Mouse (Mus musculus) heart, postnatal 25 days (tissue): ENCODE measurements at regions not wholly inside any gene's neighbourhood (a gene's known extent, or its start where the extent isn't known, plus 50 kb on each side); places are given as distances from the start of the nearest gene placed in this dataset.

Experiments used
- DNase-seq: peaks from one replicate; pipeline ENCODE4 v3.0.0; 2022; ENCODE audit warnings: low spot score
- intact Hi-C: fragments of 180-260 bp; cut with DNase I; formaldehyde crosslinking; loops from one replicate; pipeline ENCODE4 v1.15.1; 2025

GRCm38 (mm10) chr14:76700796-76701195 lies 144.1 kb upstream of the Serp2 start:
- no peak for DNase-seq
- intact Hi-C loops: no loop called here

GRCm38 (mm10) chr14:76700190-76700589 lies 143.5 kb upstream of the Serp2 start:
- DNase-seq: no peak
- intact Hi-C loops: no loop called here

- intact Hi-C loops: loop anchor here (5.0 kb wide), 1 partner anchor 197 kb away; no protein-coding TSS in a partner anchor
- no peak for DNase-seq
Observed at GRCm38 (mm10) chr14:76698718-76699402, 142.2 kb upstream of the Serp2 start.

- intact Hi-C loops: loop anchor here (5.0 kb wide), 1 partner anchor 194 kb away; no protein-coding TSS in a partner anchor
- no peak for DNase-seq
Observed at GRCm38 (mm10) chr14:76696729-76697128, 140.0 kb upstream of the Serp2 start.

GRCm38 (mm10) chr14:76695691-76696355 lies 139.1 kb upstream of the Serp2 start:
- intact Hi-C loops: loop anchor here (5.0 kb wide), 1 partner anchor 194 kb away; no protein-coding TSS in a partner anchor

GRCm38 (mm10) chr14:76694894-76695293 lies 138.2 kb upstream of the Serp2 start:
- no peak for DNase-seq
- intact Hi-C loops: loop anchor here (5.0 kb wide), 2 partner anchors 122 to 193 kb away; no protein-coding TSS in a partner anchor

More at GRCm38 (mm10) chr14:76695691-76696355, 139.1 kb upstream of the Serp2 start:
- no peak for DNase-seq

GRCm38 (mm10) chr14:76693351-76694317 lies 136.9 kb upstream of the Serp2 start:
- DNase-seq: peak; percentile 58
- intact Hi-C loops: loop anchor here (5.0 kb wide), 1 partner anchor 124 kb away; no protein-coding TSS in a partner anchor

- intact Hi-C loops: no loop called here
- no peak for DNase-seq
Observed at GRCm38 (mm10) chr14:76687971-76688407, 131.3 kb upstream of the Serp2 start.

GRCm38 (mm10) chr14:76686762-76687453 lies 130.2 kb upstream of the Serp2 start:
- DNase-seq: no peak
- intact Hi-C loops: no loop called here

GRCm38 (mm10) chr14:76685830-76686761 lies 129.4 kb upstream of the Serp2 start:
- intact Hi-C loops: no loop called here
- no peak for DNase-seq

- DNase-seq: no peak
- intact Hi-C loops: loop anchor here (5.0 kb wide), 2 partner anchors 38 to 193 kb away; no protein-coding TSS in a partner anchor
Observed at GRCm38 (mm10) chr14:76684327-76684726, 127.6 kb upstream of the Serp2 start.

GRCm38 (mm10) chr14:76681581-76682377 lies 125.1 kb upstream of the Serp2 start:
- DNase-seq: peak; percentile 63
- intact Hi-C loops: loop anchor here (5.0 kb wide), 2 partner anchors 41 to 196 kb away; no protein-coding TSS in a partner anchor

- intact Hi-C loops: no loop called here
Observed at GRCm38 (mm10) chr14:76678512-76679134, 121.9 kb upstream of the Serp2 start.

GRCm38 (mm10) chr14:76674949-76675348 lies 118.3 kb upstream of the Serp2 start:
- intact Hi-C loops: loop anchor here (5.0 kb wide), 3 partner anchors 43 to 168 kb away; no protein-coding TSS in a partner anchor
- no peak for DNase-seq

More at GRCm38 (mm10) chr14:76678512-76679134, 121.9 kb upstream of the Serp2 start:
- peak; percentile 31 for DNase-seq

- no peak for DNase-seq
- intact Hi-C loops: loop anchor here (5.0 kb wide), 3 partner anchors 42 to 166 kb away; no protein-coding TSS in a partner anchor
Observed at GRCm38 (mm10) chr14:76673671-76674331, 117.1 kb upstream of the Serp2 start.

GRCm38 (mm10) chr14:76672899-76673298 lies 116.2 kb upstream of the Serp2 start:
- intact Hi-C loops: loop anchor here (5.0 kb wide), 3 partner anchors 41 to 166 kb away; no protein-coding TSS in a partner anchor

More at GRCm38 (mm10) chr14:76672899-76673298, 116.2 kb upstream of the Serp2 start:
- no peak for DNase-seq
